Mouse (Mus musculus) C2C12 (cell line): ENCODE data around the gene Prpf4b. TPM values are rescaled to one million over a fixed set of nuclear protein-coding genes. Genes with fewer than 3 reads are reported as not detected.
"Not testable (repeated sequence)": the region's sequence is repeated elsewhere in the genome, so short reads cannot be mapped to it uniquely, and the experiment has no call there.

Source experiments
- H3K27me3 ChIP-seq: one replicate; pipeline ENCODE4 v1.6.1; 2011; ENCODE audit not compliant: control insufficient read depth, insufficient read depth, insufficient read length
- H3K36me3 ChIP-seq: one replicate; pipeline ENCODE4 v1.6.1; 2011; ENCODE audit not compliant: control insufficient read depth, insufficient read depth
- H3K4me3 ChIP-seq: one replicate; pipeline ENCODE4 v1.5.1; 2011; ENCODE audit warnings: mild to moderate bottlenecking, control low read depth; ENCODE audit not compliant: poor library complexity, insufficient read depth, severe bottlenecking
- H3K79me2 ChIP-seq: one replicate; pipeline ENCODE4 v1.6.1; 2011; ENCODE audit not compliant: control insufficient read depth, insufficient read depth
- H3K79me3 ChIP-seq: one replicate; pipeline ENCODE4 v1.6.1; 2011; ENCODE audit warnings: low read depth, control low read depth
- H3ac ChIP-seq: one replicate; pipeline ENCODE3; 2011; ENCODE audit warnings: low read depth; ENCODE audit not compliant: control insufficient read depth, insufficient read length
- CEBPB ChIP-seq: IDR thresholded peaks from one replicate; pipeline ENCODE4 v1.6.1; 2011; ENCODE audit warnings: low read depth, mild to moderate bottlenecking, control low read depth, moderate library complexity
- CTCF ChIP-seq: IDR thresholded peaks from one replicate; pipeline ENCODE4 v1.5.1; 2011; ENCODE audit not compliant: control insufficient read depth, insufficient read depth, insufficient read length
- FOSL1 ChIP-seq: IDR thresholded peaks from one replicate; pipeline ENCODE4 v1.8.0; 2011; ENCODE audit warnings: mild to moderate bottlenecking, low read length; ENCODE audit not compliant: poor library complexity, insufficient read depth, severe bottlenecking
- MAX ChIP-seq: IDR thresholded peaks from one replicate; pipeline ENCODE4 v1.6.1; 2011; ENCODE audit warnings: mild to moderate bottlenecking, control low read depth
- MYOD1 ChIP-seq: IDR thresholded peaks from one replicate; pipeline ENCODE4 v1.6.1; 2011; ENCODE audit warnings: low read depth; ENCODE audit not compliant: control insufficient read depth, insufficient read length
- MYOG ChIP-seq: IDR thresholded peaks from one replicate; pipeline ENCODE4 v1.6.1; 2011; ENCODE audit not compliant: control insufficient read depth, insufficient read length; ENCODE audit errors: extremely low read depth
- USF1 ChIP-seq: IDR thresholded peaks from one replicate; pipeline ENCODE4 v1.6.1; 2011; ENCODE audit warnings: low read depth, mild to moderate bottlenecking, control low read depth, moderate library complexity
- polyA plus RNA-seq: library from polyadenylated mRNA; unstranded; fragments of >200 nt; fragmentation: generic; extraction: Trizol; gene quantifications from one replicate; pipeline ENCODE4 v1.2.1, GENCODE M21; 2012; ENCODE audit warnings: missing spikeins

Prpf4b gene
- polyA plus RNA-seq, 1 experiment, result 8.5 TPM

GRCm38 (mm10) chr13:34851191-34851784 is 23.8 kb upstream of the Prpf4b start:
- no peaks in the 10 kb centered on the region for H3K79me2 ChIP-seq
- H3K4me3 ChIP-seq, result no peak overlapping the region
- H3K27me3 ChIP-seq, result peaks cover 5% of the 10 kb centered on the region
- no peak overlapping the region for H3ac ChIP-seq
- TF ChIP-seq CEBPB (no peak), FOSL1 (no peak), MYOG (no peak), USF1 (no peak), MYOD1 (no peak), CTCF (no peak), MAX (no peak)
- no peaks in the 10 kb centered on the region for H3K36me3 ChIP-seq
- H3K79me3 ChIP-seq, result no peaks in the 10 kb centered on the region

DNA sequence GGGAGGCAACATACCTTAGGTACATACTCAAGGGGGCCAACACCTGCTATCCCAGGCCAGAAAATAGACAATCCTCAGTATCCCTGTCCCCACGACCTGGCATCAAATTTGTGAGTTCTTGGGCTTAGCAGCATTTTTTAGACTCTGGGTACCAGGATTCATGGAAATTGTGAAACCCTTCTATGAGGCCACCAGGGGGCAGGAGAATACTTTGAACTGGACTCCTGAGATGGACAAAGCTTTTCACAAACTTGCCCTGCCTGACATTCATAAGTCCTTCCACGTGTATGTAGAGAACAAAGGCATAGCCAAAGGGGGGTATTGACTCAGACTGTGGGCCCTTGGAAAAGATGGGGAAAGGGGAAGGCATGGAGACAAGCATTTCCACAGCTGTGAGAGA is 17.6 kb upstream of the Prpf4b start:
- Histone ChIP-seq H3ac (no peak overlapping the region), H3K79me2 (no peaks in the 10 kb centered on the region), H3K27me3 (no peaks in the 10 kb centered on the region), H3K4me3 (no peak overlapping the region), H3K36me3 (no peaks in the 10 kb centered on the region), H3K79me3 (no peaks in the 10 kb centered on the region)
- no peak for TF ChIP-seq MYOG
- no peak for TF ChIP-seq MAX
- TF ChIP-seq CEBPB, result no peak
- no peak for TF ChIP-seq FOSL1
- no peak for TF ChIP-seq USF1
- no peak for TF ChIP-seq MYOD1
- TF ChIP-seq CTCF, result no peak

DNA sequence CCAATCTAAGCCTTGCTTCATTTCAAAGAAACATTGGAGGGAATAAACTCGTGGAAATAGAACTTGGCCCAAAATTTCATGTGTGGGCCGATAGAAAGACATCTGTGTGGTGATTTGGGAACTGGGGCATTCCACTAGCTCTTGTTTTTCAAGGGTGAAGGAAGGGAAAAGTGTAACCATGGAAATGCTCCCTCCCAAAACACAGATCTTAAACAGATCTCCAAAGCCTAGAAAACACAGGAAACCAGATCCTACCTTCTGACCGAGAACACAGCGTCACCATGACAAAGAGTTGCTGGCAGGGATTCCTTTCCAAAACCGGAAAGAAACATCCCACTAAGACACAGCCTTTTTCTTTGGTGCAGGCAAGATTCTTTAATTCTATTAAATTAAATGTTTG is 15.7 kb upstream of the Prpf4b start:
- no peak for TF ChIP-seq MYOD1
- TF ChIP-seq FOSL1, result no peak
- no peak for TF ChIP-seq CEBPB
- TF ChIP-seq MYOG, result no peak
- TF ChIP-seq MAX, result no peak
- no peak for TF ChIP-seq CTCF
- no peak for TF ChIP-seq USF1
- Histone ChIP-seq H3K79me2 (no peaks in the 10 kb centered on the region), H3K4me3 (no peak overlapping the region), H3K36me3 (no peaks in the 10 kb centered on the region), H3K79me3 (no peaks in the 10 kb centered on the region), H3K27me3 (no peaks in the 10 kb centered on the region), H3ac (no peak overlapping the region)

DNA sequence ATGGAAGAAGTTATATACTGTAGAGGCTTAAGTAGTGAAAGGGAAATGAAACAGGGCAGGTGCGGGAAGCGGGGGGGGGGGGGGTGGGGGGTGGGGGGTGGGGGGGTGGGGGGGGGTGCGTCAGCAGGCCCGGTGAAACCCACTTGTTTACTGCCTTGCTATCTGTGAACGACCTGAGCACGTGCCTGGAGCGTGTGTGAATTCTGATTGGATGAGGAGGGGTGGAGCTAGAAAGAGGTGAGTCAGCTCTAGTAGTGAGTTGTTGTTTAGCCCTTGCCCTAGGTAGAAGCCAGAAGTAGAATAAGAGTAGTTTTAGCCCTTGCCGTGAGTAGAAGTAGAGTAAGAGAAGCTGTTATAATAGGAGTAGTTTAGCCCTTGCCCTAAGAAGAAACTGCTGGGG is 13.9 kb upstream of the Prpf4b start:
- H3K79me3 ChIP-seq, H3K36me3 ChIP-seq, H3K4me3 ChIP-seq, H3K79me2 ChIP-seq, H3ac ChIP-seq, H3K27me3 ChIP-seq: not testable (repeated sequence)

DNA sequence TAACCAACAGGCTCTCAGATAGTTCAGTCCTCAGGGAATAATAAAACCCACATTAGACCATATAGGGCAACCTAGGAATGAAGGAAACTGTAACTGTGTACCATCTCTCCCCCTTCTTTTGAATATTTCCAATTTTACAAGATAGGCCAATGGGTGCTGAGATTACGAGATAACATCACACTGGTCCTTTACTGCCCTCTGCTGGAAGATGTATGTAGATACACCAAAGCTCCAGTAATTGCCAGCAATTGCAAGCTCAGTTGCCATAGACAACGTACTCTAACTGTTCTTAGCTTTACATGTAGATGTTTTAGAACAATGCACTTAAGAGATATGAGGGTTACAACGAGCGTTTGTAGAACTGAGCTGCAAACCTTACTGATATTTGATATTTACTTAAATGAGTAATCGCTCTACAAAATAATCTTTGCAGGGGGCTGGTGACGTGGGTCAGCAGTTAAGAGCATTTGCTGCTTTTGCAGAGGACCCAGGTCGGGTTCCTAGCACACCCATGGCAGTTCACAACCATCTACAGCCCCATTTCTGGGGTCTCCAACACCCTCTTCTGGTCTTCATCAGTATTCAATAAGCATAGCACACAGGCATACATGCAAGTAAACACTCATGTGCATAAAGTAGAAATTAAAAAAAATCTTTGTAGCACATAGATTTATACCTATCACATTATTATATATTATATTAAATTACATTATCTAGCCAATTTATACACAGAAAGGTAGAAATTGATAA is 10.5 kb upstream of the Prpf4b start:
- no peaks in the 10 kb centered on the region for H3K27me3 ChIP-seq
- no peaks in the 10 kb centered on the region for H3K36me3 ChIP-seq
- TF ChIP-seq CTCF (peak; percentile 58), MYOG (no peak), MYOD1 (no peak), USF1 (no peak), FOSL1 (no peak)
- H3ac ChIP-seq, result no peak overlapping the region
- H3K79me2 ChIP-seq, result no peaks in the 10 kb centered on the region
- H3K79me3 ChIP-seq, result no peaks in the 10 kb centered on the region
- H3K4me3 ChIP-seq, result no peak overlapping the region

- H3K27me3 ChIP-seq, result no peaks in the 10 kb centered on the region
- peak overlapping the region; percentile 43 for H3ac ChIP-seq
- TF ChIP-seq MAX (peak; percentile 47), CTCF (no peak), CEBPB (no peak), FOSL1 (no peak)
- H3K79me2 ChIP-seq, result peaks cover 39% of the 10 kb centered on the region
- peak overlapping the region; percentile 29 for H3K4me3 ChIP-seq
- H3K36me3 ChIP-seq, result no peaks in the 10 kb centered on the region
- peaks cover 33% of the 10 kb centered on the region for H3K79me3 ChIP-seq
Measured at GRCm38 (mm10) chr13:34873801-34874681, 1.1 kb upstream of the Prpf4b start.

DNA sequence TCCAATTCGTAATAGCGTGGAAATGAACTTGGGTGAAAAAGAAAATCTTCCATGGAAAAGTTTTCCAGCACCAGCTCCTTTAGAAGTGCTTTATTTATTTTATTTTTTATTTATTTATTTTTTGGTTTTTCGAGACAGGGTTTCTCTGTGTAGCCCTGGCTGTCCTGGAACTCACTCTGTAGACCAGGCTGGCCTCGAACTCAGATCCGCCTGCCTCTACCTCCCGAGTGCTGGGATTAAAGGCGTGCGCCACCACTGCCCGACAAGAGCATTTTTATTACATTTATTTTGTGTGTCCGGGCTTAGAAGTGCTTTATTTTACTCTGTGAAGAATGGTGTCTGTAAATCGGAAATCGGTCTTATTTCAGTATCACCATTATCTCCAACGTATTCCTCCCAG is 366 bp upstream of the Prpf4b start:
- H3K27me3 ChIP-seq, H3K36me3 ChIP-seq, H3ac ChIP-seq: not testable (repeated sequence)
- H3K4me3 ChIP-seq, result peak overlapping the region; percentile 83
- H3K79me2 ChIP-seq, result peaks cover 46% of the 10 kb centered on the region
- H3K79me3 ChIP-seq, result peaks cover 40% of the 10 kb centered on the region
